Mouse (Mus musculus) kidney, embryonic 16.5 days (tissue): ENCODE measurements around the gene AV320801. TPM values are rescaled to one million over a fixed set of nuclear protein-coding genes. Genes with fewer than 3 reads are reported as not detected.
"Not testable (repeated sequence)": the region's sequence is repeated elsewhere in the genome, so short reads cannot be mapped to it uniquely, and the experiment has no call there.

Experiments
- ATAC-seq: fragments of 200-750 bp; cut with Nextera tagmentation; 2 replicates; pipeline ENCODE4 v1.8.0; 2017; ENCODE audit warnings: moderate TSS enrichment; ENCODE audit not compliant: low FRiP score, low TSS enrichment
- H3K27ac ChIP-seq: fragments of 300-500 bp; sonication (generic); 2 replicates; pipeline ENCODE4 v1.5.1; 2014; ENCODE audit warnings: low read length
- H3K27me3 ChIP-seq: fragments of 300-500 bp; sonication (generic); 2 replicates; pipeline ENCODE4 v1.6.1; 2014; ENCODE audit warnings: low read length, control low read depth, mixed read lengths; ENCODE audit not compliant: insufficient read depth
- H3K36me3 ChIP-seq: fragments of 300-500 bp; sonication (generic); 2 replicates; pipeline ENCODE4 v1.6.1; 2014; ENCODE audit warnings: low read length, control low read depth, mixed read lengths; ENCODE audit not compliant: insufficient read depth
- H3K4me1 ChIP-seq: fragments of 300-500 bp; sonication (generic); 2 replicates; pipeline ENCODE4 v1.6.1; 2014; ENCODE audit warnings: low read length, control low read depth, mixed read lengths; ENCODE audit not compliant: insufficient read depth
- H3K4me2 ChIP-seq: fragments of 300-500 bp; sonication (generic); replicated peaks from 2 replicates; pipeline ENCODE4 v1.6.1; 2014; ENCODE audit warnings: low read depth, low read length
- H3K4me3 ChIP-seq: fragments of 300-500 bp; sonication (generic); 2 replicates; pipeline ENCODE4 v1.5.1; 2014; ENCODE audit warnings: mild to moderate bottlenecking, low read length
- H3K9ac ChIP-seq: fragments of 300-500 bp; sonication (generic); replicated peaks from 2 replicates; pipeline ENCODE4 v1.6.1; 2014; ENCODE audit warnings: low read length
- H3K9me3 ChIP-seq: fragments of 300-500 bp; sonication (generic); 2 replicates; pipeline ENCODE4 v1.6.1; 2016; ENCODE audit warnings: low read length, control low read depth
- WGBS: fragments of 180-500 bp; shearing (Covaris S2); extraction: QIAGEN DNeasy Blood & Tissue Kit; methylation state at CpG from one replicate; pipeline ENCODE4 v1.1.7; 2014; 5-methylcytosine and 5-hydroxymethylcytosine counted together
- polyA plus RNA-seq: library from polyadenylated mRNA; unstranded; fragments of >200 nt; fragmentation: Nextera tagmentation; extraction: Ambion mirVana; gene quantifications from 2 replicates; pipeline ENCODE4 v1.2.1, GENCODE M21; 2015

AV320801 gene
- not detected in 2 replicates for polyA plus RNA-seq

GRCm38 (mm10) chrX:135494288-135494687 lies at the start of gene AV320801:
AV320801 (plus strand) TSS chrX:135494588.
- H3K36me3 ChIP-seq, H3K4me1 ChIP-seq, ATAC-seq, H3K9me3 ChIP-seq, H3K27me3 ChIP-seq, H3K4me2 ChIP-seq, H3K4me3 ChIP-seq, H3K9ac ChIP-seq, H3K27ac ChIP-seq: not testable (repeated sequence)
- 98% methylated on average over 5 of the region's 14 CpGs for WGBS

DNA sequence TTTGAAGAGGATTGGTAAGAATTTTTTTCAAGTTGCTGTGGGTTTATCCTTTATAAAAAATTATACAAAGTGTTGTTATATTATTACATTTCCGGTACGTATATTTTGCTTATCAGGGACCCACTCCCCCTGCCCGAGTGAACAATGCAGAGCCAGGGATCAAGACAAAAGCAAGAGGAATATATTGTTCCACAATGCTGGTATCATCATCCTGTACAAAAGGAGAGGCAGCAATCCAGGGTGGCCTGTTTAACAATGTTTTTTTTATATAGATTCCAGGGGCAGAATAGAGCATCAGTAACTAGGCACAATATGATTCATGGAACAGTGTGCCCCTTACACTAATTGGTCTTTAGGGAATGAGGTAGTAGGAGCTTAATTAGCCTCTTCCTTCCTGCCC lies 30.2 kb upstream of the AV320801 start:
- WGBS = no CpG with 5 or more reads among the region's 3 CpGs
- H3K27me3 ChIP-seq, H3K27ac ChIP-seq, H3K9ac ChIP-seq, ATAC-seq, H3K9me3 ChIP-seq, H3K4me1 ChIP-seq, H3K4me3 ChIP-seq, H3K4me2 ChIP-seq, H3K36me3 ChIP-seq: not testable (repeated sequence)

- ATAC-seq, H3K27ac ChIP-seq, H3K4me1 ChIP-seq, H3K27me3 ChIP-seq, H3K36me3 ChIP-seq, H3K9me3 ChIP-seq, H3K4me2 ChIP-seq, H3K4me3 ChIP-seq, H3K9ac ChIP-seq: not testable (repeated sequence)
- no CpG with 5 or more reads among the region's 6 CpGs for WGBS
These were observed 12.5 kb upstream of the AV320801 start for GRCm38 (mm10) chrX:135481902-135482301.

GRCm38 (mm10) chrX:135483183-135483582 lies 11.2 kb upstream of the AV320801 start:
- not testable (repeated sequence) for H3K27me3 ChIP-seq, ATAC-seq, H3K4me2 ChIP-seq, H3K27ac ChIP-seq, H3K9ac ChIP-seq, H3K36me3 ChIP-seq, H3K9me3 ChIP-seq, H3K4me3 ChIP-seq, H3K4me1 ChIP-seq
- WGBS = no CpG with 5 or more reads among the region's 3 CpGs

Other genes with a start within 250 kb of the AV320801 start
- not detected in 2 replicates for gene Pramel3, start 192.3 kb upstream of the AV320801 start, polyA plus RNA-seq
- not detected in 2 replicates for gene Gm5128, start 121.3 kb upstream of the AV320801 start, polyA plus RNA-seq
- gene Gm7903, start 60.8 kb upstream of the AV320801 start, polyA plus RNA-seq = not detected in 2 replicates
- not detected in 2 replicates for gene Nxf7, start 104.2 kb downstream of the AV320801 start, polyA plus RNA-seq
- not detected in 2 replicates for gene Prame, start 133.1 kb downstream of the AV320801 start, polyA plus RNA-seq
- not detected in 2 replicates for gene Tcp11x2, start 199.2 kb downstream of the AV320801 start, polyA plus RNA-seq
- gene Tmsb15a, start 230.7 kb downstream of the AV320801 start, polyA plus RNA-seq = not detected in 2 replicates
- gene Armcx5, start 248.1 kb downstream of the AV320801 start, polyA plus RNA-seq = 9.9 and 10.2 TPM in 2 replicates
- gene Gprasp1, start 248.1 kb downstream of the AV320801 start, polyA plus RNA-seq = 46.2 and 48.0 TPM in 2 replicates